Mouse (Mus musculus): ENCODE data around the gene Kiss1. TPM values are rescaled to one million over a fixed set of nuclear protein-coding genes. Genes with fewer than 3 reads are reported as not detected.

Kiss1 gene
- total RNA-seq (2012; rRNA removed) = not detected in 2 replicates
- not detected for polyA plus RNA-seq (2012; ENCODE audit: insufficient read depth in 1 of 2, insufficient read length in 2 of 2, low read depth in 1 of 2, low replicate concordance in 2 of 2, missing spikeins in 1 of 2)

DNA sequence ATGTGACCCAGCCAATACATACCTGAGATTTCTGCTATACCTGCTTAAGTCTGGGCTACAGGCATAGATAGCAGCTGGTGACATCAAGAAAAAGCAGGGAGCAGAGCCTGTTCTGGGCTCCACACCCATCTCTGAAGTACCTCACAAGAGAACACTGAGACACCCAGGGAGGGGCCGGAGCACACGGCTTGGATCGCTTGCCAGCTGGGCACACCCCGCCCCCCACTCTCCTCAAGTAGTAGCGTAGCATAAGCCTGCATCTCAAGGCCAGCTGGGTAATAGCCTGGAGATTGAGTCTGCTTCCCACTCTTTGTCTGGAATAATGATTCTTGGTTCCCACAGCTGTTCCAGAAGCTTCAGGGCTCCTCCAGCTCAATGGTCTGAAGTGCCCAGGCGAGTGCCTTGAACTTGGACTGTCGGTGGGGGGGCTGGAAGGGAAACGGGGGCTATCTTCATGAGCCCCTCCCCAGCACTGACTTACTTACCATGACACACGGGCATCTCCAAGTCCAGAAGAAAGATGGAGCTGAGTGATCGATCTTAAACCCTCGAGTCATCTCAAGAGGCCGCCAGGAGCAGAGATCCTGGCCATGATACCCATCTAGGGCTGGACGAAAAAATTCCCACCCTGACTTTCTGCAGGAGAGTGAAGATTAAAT lies at the start of gene Kiss1:
TSS of gene Kiss1 (plus strand) at position 609 of the 659 bp plus-strand sequence.
- TF ChIP-seq POLR2AphosphoS2 (IDR thresholded peaks at IDR 0.05; ENCODE audit: low read length) (no peak), ZMIZ1 (IDR thresholded peaks at IDR 0.05; ENCODE audit: low read depth, low read length) (no peak), SIN3A (IDR thresholded peaks at IDR 0.05; ENCODE audit: low read length) (no peak), GATA1 (IDR thresholded peaks at IDR 0.05; ENCODE audit: low read depth, low read length) (no peak), UBTF (IDR thresholded peaks at IDR 0.05; ENCODE audit: borderline replicate concordance, insufficient read depth, low read depth, low read length) (no peak), ZC3H11A (IDR thresholded peaks at IDR 0.05; ENCODE audit: low read depth, low read length) (no peak), ZKSCAN1 (IDR thresholded peaks at IDR 0.05; ENCODE audit: low read depth, low read length) (no peak), USF1 (IDR thresholded peaks at IDR 0.05; ENCODE audit: low read depth, low read length) (no peak), MAX (IDR thresholded peaks at IDR 0.05; ENCODE audit: low read length) (no peak), CTCF (IDR thresholded peaks at IDR 0.05 in 2 of 3, conservative IDR thresholded peaks at IDR 0.05 in 1 of 3; ENCODE audit: control insufficient read depth in 1 of 3, insufficient read depth in 1 of 3, low read depth in 2 of 3, low read length in 3 of 3, poor library complexity in 1 of 3, severe bottlenecking in 1 of 3) (no peak)
- no peaks in the 10 kb centered on the region for H3K4me1 ChIP-seq (ENCODE audit: control insufficient read depth in 1 of 2, insufficient read depth in 2 of 2, low read length in 2 of 2)
- H3K27me3 ChIP-seq (ENCODE audit: control insufficient read depth in 1 of 2, insufficient read depth in 2 of 2, low read length in 2 of 2) = peaks cover 0 to 3% of the 10 kb centered on the region in 2 experiments; a peak in 1 of 4 replicates
- no peaks in the 10 kb centered on the region for H3K79me2 ChIP-seq (ENCODE audit: control insufficient read depth, insufficient read depth, low read length, poor library complexity)
- no peak within 1 kb of the TSS for H3K9ac ChIP-seq (ENCODE audit: control insufficient read depth, low read depth, low read length, poor library complexity, severe bottlenecking)
- H3K4me3 ChIP-seq (ENCODE audit: control insufficient read depth in 1 of 2, insufficient read depth in 1 of 2, low read depth in 2 of 2, low read length in 2 of 2) = no peak within 1 kb of the TSS
- DNase-seq (ENCODE audit: low read depth, low spot score) = no peak
- no peaks in the 10 kb centered on the region for H3K36me3 ChIP-seq (ENCODE audit: control insufficient read depth in 1 of 2, insufficient read depth in 2 of 2, low read length in 2 of 2)
- H3K9me3 ChIP-seq (replicated peaks; ENCODE audit: insufficient read depth, low read length) = no peaks in the 10 kb centered on the region
- no peak within 1 kb of the TSS for H3K27ac ChIP-seq (ENCODE audit: control insufficient read depth, low read depth, low read length)

DNA sequence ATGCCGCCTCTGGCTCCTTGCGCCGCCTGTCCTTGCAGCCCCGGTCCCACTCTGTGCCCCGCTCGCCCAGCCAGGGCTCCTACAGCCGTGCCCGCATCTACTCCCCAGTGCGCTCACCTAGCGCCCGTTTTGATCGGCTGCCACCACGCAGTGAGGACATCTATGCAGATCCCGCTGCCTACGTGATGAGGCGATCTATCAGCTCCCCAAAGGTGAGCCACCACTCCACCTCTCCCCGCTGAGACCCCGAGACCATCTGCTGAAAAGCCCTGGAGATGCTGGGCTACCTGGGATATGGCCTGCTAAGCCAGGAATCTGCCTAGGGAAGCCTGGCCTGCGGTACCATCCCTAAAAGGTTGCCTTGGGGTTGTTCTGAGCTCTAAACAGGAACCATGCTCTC lies 47.5 kb upstream of the Kiss1 start:
- TF ChIP-seq MXI1 (IDR thresholded peaks at IDR 0.05; ENCODE audit: low read depth, low read length) (no peak), MEF2A (IDR thresholded peaks at IDR 0.05; ENCODE audit: extremely low read depth, insufficient replicate concordance, low read depth, low read length, poor library complexity, severe bottlenecking) (no peak), MYC (IDR thresholded peaks at IDR 0.05; ENCODE audit: low read depth, low read length) (no peak), BHLHE40 (IDR thresholded peaks at IDR 0.05; ENCODE audit: borderline replicate concordance, low read depth, low read length) (no peak)
- Histone ChIP-seq H3K4me3 (ENCODE audit: control insufficient read depth in 1 of 2, insufficient read depth in 1 of 2, low read depth in 2 of 2, low read length in 2 of 2) (no peak overlapping the region), H3K9ac (ENCODE audit: control insufficient read depth, low read depth, low read length, poor library complexity, severe bottlenecking) (no peak overlapping the region), H3K9me3 (replicated peaks; ENCODE audit: insufficient read depth, low read length) (no peaks in the 10 kb centered on the region), H3K27me3 (ENCODE audit: control insufficient read depth in 1 of 2, insufficient read depth in 2 of 2, low read length in 2 of 2) (no peaks in the 10 kb centered on the region), H3K36me3 (ENCODE audit: control insufficient read depth in 1 of 2, insufficient read depth in 2 of 2, low read length in 2 of 2) (no peaks in the 10 kb centered on the region; a peak in 2 of 4 replicates), H3K4me1 (ENCODE audit: control insufficient read depth in 1 of 2, insufficient read depth in 2 of 2, low read length in 2 of 2) (no peaks in the 10 kb centered on the region), H3K27ac (ENCODE audit: control insufficient read depth, low read depth, low read length) (no peak overlapping the region), H3K79me2 (ENCODE audit: control insufficient read depth, insufficient read depth, low read length, poor library complexity) (no peaks in the 10 kb centered on the region)
- no peak for DNase-seq (ENCODE audit: low read depth, low spot score)
